Mouse (Mus musculus): ENCODE data around the gene Ppp4c. TPM values are rescaled to one million over a fixed set of nuclear protein-coding genes. Genes with fewer than 3 reads are reported as not detected.
"Not testable (repeated sequence)": the region's sequence is repeated elsewhere in the genome, so short reads cannot be mapped to it uniquely, and the experiment has no call there.

Gene Ppp4c
- polyA plus RNA-seq, 1 experiment from 2014 or later = 323 TPM

GRCm38 (mm10) chr7:126792721-126793443, 586 bp upstream of the Ppp4c start:
- H3K4me1 ChIP-seq = peaks cover 40% of the 10 kb centered on the region
- peak; percentile 42 for ATAC-seq (ENCODE audit: low FRiP score, low read depth)

GRCm38 (mm10) chr7:126789141-126789540, 3.2 kb downstream of the Ppp4c start:
- Histone ChIP-seq H3K9ac (replicated peaks) (no peak overlapping the region), H3K27ac (replicated peaks) (no peak overlapping the region), H3K4me1 (peaks cover 20% of the 10 kb centered on the region), H3K4me3 (no peak overlapping the region), H3K4me2 (replicated peaks) (no peak overlapping the region), H3K36me3 (peaks cover 63% of the 10 kb centered on the region), H3K9me3 (no peaks in the 10 kb centered on the region), H3K27me3 (no peaks in the 10 kb centered on the region)
- no peak for ATAC-seq (ENCODE audit: low FRiP score, low read depth)
- WGBS = 94% methylated on average over 4 of the region's 4 CpGs

More at GRCm38 (mm10) chr7:126792721-126793443, 586 bp upstream of the Ppp4c start:
- Histone ChIP-seq H3K9me3 (no peaks in the 10 kb centered on the region), H3K27ac (replicated peaks) (peak overlapping the region; percentile 93), H3K36me3 (peaks cover 60% of the 10 kb centered on the region), H3K4me3 (peak overlapping the region; percentile 93), H3K4me2 (replicated peaks) (peak overlapping the region; percentile 80), H3K9ac (replicated peaks) (peak overlapping the region; percentile 37; the same call in 1 of the 2 replicates), H3K27me3 (no peaks in the 10 kb centered on the region)
- WGBS = 30% methylated on average over 11 of the region's 11 CpGs

- no peak for ATAC-seq (ENCODE audit: low FRiP score, low read depth)
- peaks cover 16% of the 10 kb centered on the region for H3K4me1 ChIP-seq
- no peak overlapping the region for H3K4me3 ChIP-seq
- H3K36me3 ChIP-seq = peaks cover 68% of the 10 kb centered on the region
- 91% methylated on average over 14 of the region's 14 CpGs for WGBS
- no peaks in the 10 kb centered on the region for H3K9me3 ChIP-seq
- no peaks in the 10 kb centered on the region for H3K27me3 ChIP-seq
- no peak overlapping the region for H3K9ac ChIP-seq (replicated peaks)
- H3K27ac ChIP-seq (replicated peaks) = no peak overlapping the region
- no peak overlapping the region for H3K4me2 ChIP-seq (replicated peaks)
Measured at GRCm38 (mm10) chr7:126786142-126786541, 6.2 kb downstream of the Ppp4c start.

GRCm38 (mm10) chr7:126785056-126785455, 7.2 kb downstream of the Ppp4c start:
- 89% methylated on average over 4 of the region's 4 CpGs for WGBS
- peaks cover 65% of the 10 kb centered on the region for H3K36me3 ChIP-seq

GRCm38 (mm10) chr7:126784469-126784868, 7.8 kb downstream of the Ppp4c start:
- peaks cover 20% of the 10 kb centered on the region for H3K4me1 ChIP-seq
- H3K4me2 ChIP-seq (replicated peaks) = no peak overlapping the region
- ATAC-seq (ENCODE audit: low FRiP score, low read depth) = no peak
- H3K36me3 ChIP-seq = peaks cover 59% of the 10 kb centered on the region
- H3K4me3 ChIP-seq = no peak overlapping the region
- no peaks in the 10 kb centered on the region for H3K27me3 ChIP-seq
- H3K9me3 ChIP-seq = no peaks in the 10 kb centered on the region
- no peak overlapping the region for H3K9ac ChIP-seq (replicated peaks)
- no peak overlapping the region for H3K27ac ChIP-seq (replicated peaks)
- WGBS = 97% methylated on average over 7 of the region's 7 CpGs

More at GRCm38 (mm10) chr7:126785056-126785455, 7.2 kb downstream of the Ppp4c start:
- Histone ChIP-seq H3K27ac (replicated peaks) (no peak overlapping the region), H3K4me1 (peaks cover 14% of the 10 kb centered on the region), H3K9me3 (no peaks in the 10 kb centered on the region), H3K27me3 (no peaks in the 10 kb centered on the region), H3K4me2 (replicated peaks) (no peak overlapping the region), H3K4me3 (no peak overlapping the region), H3K9ac (replicated peaks) (no peak overlapping the region)
- no peak for ATAC-seq (ENCODE audit: low FRiP score, low read depth)

- 87% methylated on average over 13 of the region's 13 CpGs for WGBS
- peak overlapping the region; percentile 20; the same call in 1 of the 2 replicates for H3K27ac ChIP-seq (replicated peaks)
- no peaks in the 10 kb centered on the region for H3K27me3 ChIP-seq
- peaks cover 42% of the 10 kb centered on the region for H3K36me3 ChIP-seq
- no peak for ATAC-seq (ENCODE audit: low FRiP score, low read depth)
- peaks cover 27% of the 10 kb centered on the region for H3K4me1 ChIP-seq
- H3K9me3 ChIP-seq = no peaks in the 10 kb centered on the region
- H3K4me2 ChIP-seq (replicated peaks) = no peak overlapping the region
- H3K9ac ChIP-seq (replicated peaks) = no peak overlapping the region
- H3K4me3 ChIP-seq = no peak overlapping the region
Measured at GRCm38 (mm10) chr7:126782693-126783092, 9.6 kb downstream of the Ppp4c start.

- ATAC-seq (ENCODE audit: low FRiP score, low read depth) = no peak
- peaks cover 33% of the 10 kb centered on the region for H3K36me3 ChIP-seq
- H3K27me3 ChIP-seq = no peaks in the 10 kb centered on the region
- no peaks in the 10 kb centered on the region for H3K9me3 ChIP-seq
- peak overlapping the region; percentile 53; the same call in 1 of the 2 replicates for H3K9ac ChIP-seq (replicated peaks)
- H3K4me3 ChIP-seq = no peak overlapping the region
- peaks cover 35% of the 10 kb centered on the region for H3K4me1 ChIP-seq
- no peak overlapping the region for H3K27ac ChIP-seq (replicated peaks)
- peak overlapping the region; percentile 87 for H3K4me2 ChIP-seq (replicated peaks)
- WGBS = 41% methylated on average over 11 of the region's 11 CpGs
Measured at GRCm38 (mm10) chr7:126781661-126782370, 10.5 kb downstream of the Ppp4c start.

- 5% methylated on average over 22 of the region's 22 CpGs for WGBS
- peak within 1 kb of the TSS; percentile 81 for H3K27ac ChIP-seq (replicated peaks)
- peak; percentile 19 for ATAC-seq (ENCODE audit: low FRiP score, low read depth)
- H3K27me3 ChIP-seq = no peaks in the 10 kb centered on the region
- H3K9ac ChIP-seq (replicated peaks) = peak within 1 kb of the TSS; percentile 53
- peaks cover 26% of the 10 kb centered on the region for H3K36me3 ChIP-seq
- H3K4me2 ChIP-seq (replicated peaks) = peak within 1 kb of the TSS; percentile 87
- H3K4me1 ChIP-seq = peaks cover 39% of the 10 kb centered on the region
- peak within 1 kb of the TSS; percentile 42 for H3K4me3 ChIP-seq
- H3K9me3 ChIP-seq = no peaks in the 10 kb centered on the region
Measured at GRCm38 (mm10) chr7:126780971-126781635, 11.2 kb downstream of the Ppp4c start, which contains the start of gene Tbx6. Gene Tbx6, plus strand, starts transcription at chr7:126781483.

GRCm38 (mm10) chr7:126779983-126780970, 12.0 kb downstream of the Ppp4c start:
- peak overlapping the region; percentile 53 for H3K9ac ChIP-seq (replicated peaks)
- peaks cover 17% of the 10 kb centered on the region for H3K36me3 ChIP-seq
- ATAC-seq (ENCODE audit: low FRiP score, low read depth) = peak; percentile 77
- WGBS = 2% methylated on average over 21 of the region's 21 CpGs
- H3K4me2 ChIP-seq (replicated peaks) = peak overlapping the region; percentile 87
- peak overlapping the region; percentile 42 for H3K4me3 ChIP-seq
- H3K27ac ChIP-seq (replicated peaks) = peak overlapping the region; percentile 81
- peaks cover 47% of the 10 kb centered on the region for H3K4me1 ChIP-seq
- H3K27me3 ChIP-seq = no peaks in the 10 kb centered on the region
- no peaks in the 10 kb centered on the region for H3K9me3 ChIP-seq

GRCm38 (mm10) chr7:126779101-126779500, 13.2 kb downstream of the Ppp4c start:
- not testable (repeated sequence) for H3K4me2 ChIP-seq (replicated peaks)

GRCm38 (mm10) chr7:126778147-126778546, 14.1 kb downstream of the Ppp4c start:
- Histone ChIP-seq H3K27ac (replicated peaks) (no peak overlapping the region), H3K36me3 (no peaks in the 10 kb centered on the region), H3K27me3 (no peaks in the 10 kb centered on the region), H3K9me3 (no peaks in the 10 kb centered on the region), H3K4me1 (peaks cover 47% of the 10 kb centered on the region), H3K9ac (replicated peaks) (no peak overlapping the region; the same call in none of the 2 replicates), H3K4me3 (no peak overlapping the region), H3K4me2 (replicated peaks) (peak overlapping the region; percentile 96)
- ATAC-seq (ENCODE audit: low FRiP score, low read depth) = no peak
- 87% methylated on average over 3 of the region's 3 CpGs for WGBS

More at GRCm38 (mm10) chr7:126779101-126779500, 13.2 kb downstream of the Ppp4c start:
- H3K9ac ChIP-seq (replicated peaks); ATAC-seq (ENCODE audit: low FRiP score, low read depth); H3K36me3 ChIP-seq; H3K9me3 ChIP-seq; H3K4me3 ChIP-seq; H3K27ac ChIP-seq (replicated peaks); H3K27me3 ChIP-seq: not testable (repeated sequence)
- peaks cover 47% of the 10 kb centered on the region for H3K4me1 ChIP-seq
- 90% methylated on average over 7 of the region's 7 CpGs for WGBS
